Mouse (Mus musculus): ENCODE data around the gene Sorcs2. TPM values are rescaled to one million over a fixed set of nuclear protein-coding genes. Genes with fewer than 3 reads are reported as not detected.

Sorcs2 gene
- total and polyA plus RNA-seq, 3 experiments = 0.42 to 1.6 (median 0.46) TPM

DNA sequence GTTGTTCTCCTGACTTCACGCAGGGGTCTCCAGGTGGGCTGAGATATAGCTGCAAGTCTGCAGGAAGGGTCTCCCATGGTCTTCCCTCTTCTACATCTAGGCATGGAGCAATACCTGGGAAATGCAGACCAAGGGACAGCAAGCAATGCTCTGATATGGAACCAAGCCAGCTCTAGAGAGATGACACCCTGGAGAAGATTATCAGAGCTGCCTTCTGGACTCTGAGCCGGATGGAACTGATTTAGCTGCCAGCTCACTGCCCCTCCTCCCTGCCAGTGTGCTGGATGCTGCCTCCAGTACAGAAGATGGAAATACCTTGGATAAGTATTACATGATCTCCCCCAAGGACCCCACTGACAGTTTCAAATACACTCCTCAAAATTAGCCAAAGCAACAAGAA, 244.7 kb downstream of the Sorcs2 start:
- no peak overlapping the region for H3K4me3 ChIP-seq (replicated peaks in 1 of 3; ENCODE audit: low read depth in 2 of 3, low read length in 2 of 3, poor library complexity in 1 of 3)
- no peak for DNase-seq (ENCODE audit: extremely low read depth)
- H3K27ac ChIP-seq (ENCODE audit: insufficient read depth, low read depth) = no peak overlapping the region
- no peak overlapping the region for H3K9ac ChIP-seq (ENCODE audit: insufficient read depth, low read depth)
- no peaks in the 10 kb centered on the region for H3K79me2 ChIP-seq (replicated peaks; ENCODE audit: control insufficient read depth, extremely low read depth, insufficient read depth, poor library complexity, severe bottlenecking)
- in situ Hi-C loops (cut with MboI; ENCODE audit: low pct_ligation_motif_present, low pct_unique_long_range_greater_than_20kb, low sequenced_read_pairs) (no loop called here), dilution Hi-C loops (cut with MboI; ENCODE audit: extremely low pct_ligation_motif_present, extremely low pct_unique_long_range_greater_than_20kb, low sequenced_read_pairs) (no loop called here)
- TF ChIP-seq POLR2A (IDR thresholded peaks at IDR 0.05; ENCODE audit: low read depth, low read length) = no peak
- TF ChIP-seq MAFK (IDR thresholded peaks at IDR 0.05; ENCODE audit: insufficient replicate concordance, low read length) = no peak
- no peak for TF ChIP-seq RAD21 (IDR thresholded peaks at IDR 0.05; ENCODE audit: low read depth, low read length)
- TF ChIP-seq SIN3A (IDR thresholded peaks at IDR 0.05; ENCODE audit: low read length) = no peak
- no peak for TF ChIP-seq MAZ (IDR thresholded peaks at IDR 0.05; ENCODE audit: low read depth, low read length)
- TF ChIP-seq E2F4 (IDR thresholded peaks at IDR 0.05; ENCODE audit: insufficient replicate concordance, low read depth, low read length) = no peak
- no peak for TF ChIP-seq KAT2A (IDR thresholded peaks at IDR 0.05; ENCODE audit: insufficient replicate concordance, low read length)
- TF ChIP-seq HCFC1 (IDR thresholded peaks at IDR 0.05; ENCODE audit: low read depth, low read length) = no peak
- TF ChIP-seq EP300 (IDR thresholded peaks at IDR 0.05; ENCODE audit: low read length) = no peak
- TF ChIP-seq MAX (IDR thresholded peaks at IDR 0.05; ENCODE audit: low read length) = no peak
- no peaks in the 10 kb centered on the region for H3K9me3 ChIP-seq (replicated peaks; ENCODE audit: low read length)
- H3K4me1 ChIP-seq (ENCODE audit: control insufficient read depth in 1 of 2, insufficient read depth in 2 of 2) = peaks cover 3 to 14% of the 10 kb centered on the region in 2 experiments; a peak in 2 of 4 replicates
- H3K4me2 ChIP-seq (ENCODE audit: insufficient read depth, low read depth, poor library complexity, severe bottlenecking) = no peak overlapping the region
- no peaks in the 10 kb centered on the region for H3K36me3 ChIP-seq (replicated peaks in 1 of 2; ENCODE audit: control insufficient read depth in 1 of 2, insufficient read depth in 1 of 2, low read length in 1 of 2)
- H3K27me3 ChIP-seq (replicated peaks) = no peaks in the 10 kb centered on the region

DNA sequence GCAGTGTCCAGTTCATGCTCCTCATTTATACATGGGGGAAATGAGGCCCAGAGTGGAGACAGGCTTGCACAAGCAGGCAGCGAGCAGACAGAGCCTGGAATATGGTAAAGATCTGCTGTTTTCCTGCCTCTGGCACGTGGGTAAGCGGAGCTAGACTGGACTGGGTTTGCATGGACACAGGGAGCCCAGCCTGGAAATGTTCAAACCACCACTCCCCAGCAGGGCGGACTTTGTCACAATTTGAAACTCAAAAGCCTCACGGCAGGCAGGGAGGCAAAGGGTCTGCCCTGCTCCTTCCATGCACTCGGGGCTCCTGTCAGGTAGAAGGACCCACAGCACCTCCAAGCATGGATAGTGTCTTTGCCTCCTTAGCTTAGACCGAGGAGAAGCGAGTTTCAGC, 246.9 kb downstream of the Sorcs2 start:
- no peaks in the 10 kb centered on the region for H3K27me3 ChIP-seq (replicated peaks)
- H3K4me3 ChIP-seq (replicated peaks in 1 of 3; ENCODE audit: low read depth in 2 of 3, low read length in 2 of 3, poor library complexity in 1 of 3) = no peak overlapping the region
- TF ChIP-seq SMC3 (IDR thresholded peaks at IDR 0.05; ENCODE audit: low read depth, low read length) (no peak), MAX (IDR thresholded peaks at IDR 0.05; ENCODE audit: low read length) (no peak), GABPA (IDR thresholded peaks at IDR 0.05; ENCODE audit: insufficient replicate concordance, low read depth, low read length) (no peak), POLR2A (IDR thresholded peaks at IDR 0.05; ENCODE audit: low read depth, low read length) (no peak), NRF1 (IDR thresholded peaks at IDR 0.05; ENCODE audit: low read depth, low read length) (no peak), MAFK (IDR thresholded peaks at IDR 0.05; ENCODE audit: insufficient replicate concordance, low read length) (no peak), KAT2A (IDR thresholded peaks at IDR 0.05; ENCODE audit: insufficient replicate concordance, low read length) (no peak), ELF1 (IDR thresholded peaks at IDR 0.05; ENCODE audit: low read depth, low read length) (no peak), BHLHE40 (IDR thresholded peaks at IDR 0.05; ENCODE audit: low read depth, low read length) (no peak), ZC3H11A (IDR thresholded peaks at IDR 0.05; ENCODE audit: low read depth, low read length) (no peak), UBTF (IDR thresholded peaks at IDR 0.05; ENCODE audit: low read depth, low read length) (no peak), ZMIZ1 (IDR thresholded peaks at IDR 0.05; ENCODE audit: low read depth, low read length) (no peak), RAD21 (IDR thresholded peaks at IDR 0.05; ENCODE audit: low read depth, low read length) (no peak), ZKSCAN1 (IDR thresholded peaks at IDR 0.05; ENCODE audit: borderline replicate concordance, low read depth, low read length) (no peak), PAX5 (IDR thresholded peaks at IDR 0.05; ENCODE audit: low read length) (no peak), USF2 (conservative IDR thresholded peaks at IDR 0.05; ENCODE audit: low read depth, low read length) (no peak), JUN (IDR thresholded peaks at IDR 0.05; ENCODE audit: insufficient read depth, low read depth, low read length) (no peak), USF1 (IDR thresholded peaks at IDR 0.05; ENCODE audit: low read depth, low read length) (no peak), CTCF (conservative IDR thresholded peaks at IDR 0.05 in 1 of 2, IDR thresholded peaks at IDR 0.05 in 1 of 2; ENCODE audit: low read depth in 2 of 2, low read length in 2 of 2) (no peak), IRF4 (IDR thresholded peaks at IDR 0.05; ENCODE audit: low read depth, low read length) (no peak)
- no peak overlapping the region for H3K9ac ChIP-seq (ENCODE audit: insufficient read depth, low read depth)
- H3K4me2 ChIP-seq (ENCODE audit: insufficient read depth, low read depth, poor library complexity, severe bottlenecking) = no peak overlapping the region
- H3K27ac ChIP-seq (ENCODE audit: insufficient read depth, low read depth) = no peak overlapping the region
- H3K36me3 ChIP-seq (replicated peaks in 1 of 2; ENCODE audit: control insufficient read depth in 1 of 2, insufficient read depth in 1 of 2, low read length in 1 of 2) = no peaks in the 10 kb centered on the region
- dilution Hi-C loops (cut with MboI; ENCODE audit: extremely low pct_ligation_motif_present, extremely low pct_unique_long_range_greater_than_20kb, low sequenced_read_pairs) (no loop called here), in situ Hi-C loops (cut with MboI; ENCODE audit: low pct_ligation_motif_present, low pct_unique_long_range_greater_than_20kb, low sequenced_read_pairs) (no loop called here)
- no peak for DNase-seq (ENCODE audit: extremely low read depth)
- no peaks in the 10 kb centered on the region for H3K79me2 ChIP-seq (replicated peaks; ENCODE audit: control insufficient read depth, extremely low read depth, insufficient read depth, poor library complexity, severe bottlenecking)
- peaks cover 13 to 29% of the 10 kb centered on the region in 2 experiments for H3K4me1 ChIP-seq (ENCODE audit: control insufficient read depth in 1 of 2, insufficient read depth in 2 of 2)
- no peaks in the 10 kb centered on the region for H3K9me3 ChIP-seq (replicated peaks; ENCODE audit: low read length)

Data from CH12.LX (cell line).